Mouse (Mus musculus) B cell, adult 2 months (primary cell): Measurements from ENCODE around the gene Calm4.

Source experiments
- DNase-seq, 2 experiments: peaks; one replicate each; pipeline ENCODE4 v3.0.0; 2022

The Calm4 gene

GRCm38 (mm10) chr13:3862325-3862724 is 24.8 kb downstream of the Calm4 start:
- no peak for DNase-seq

GRCm38 (mm10) chr13:3862922-3863580 is 25.5 kb downstream of the Calm4 start:
- no peak for DNase-seq

- DNase-seq = no peak
Observed at GRCm38 (mm10) chr13:3865648-3866354, 28.2 kb downstream of the Calm4 start.

GRCm38 (mm10) chr13:3866355-3867052 is 28.9 kb downstream of the Calm4 start:
- DNase-seq = no peak

GRCm38 (mm10) chr13:3867158-3867557 is 29.6 kb downstream of the Calm4 start:
- DNase-seq = no peak

- DNase-seq = no peak
Observed at GRCm38 (mm10) chr13:3869901-3870300, 32.3 kb downstream of the Calm4 start.

- DNase-seq = no peak
Observed at GRCm38 (mm10) chr13:3872832-3873231, 35.3 kb downstream of the Calm4 start.

- DNase-seq = no peak
Observed at GRCm38 (mm10) chr13:3876448-3876847, 38.9 kb downstream of the Calm4 start.

- no peak for DNase-seq
Observed at GRCm38 (mm10) chr13:3877185-3877584, 39.6 kb downstream of the Calm4 start.

- DNase-seq = no peak
Observed at GRCm38 (mm10) chr13:3877679-3878220, 40.2 kb downstream of the Calm4 start.

- DNase-seq = no peak
Observed at GRCm38 (mm10) chr13:3886663-3887062, 49.1 kb downstream of the Calm4 start.
